Mouse (Mus musculus) kidney, adult 11 months (tissue): ENCODE results near the gene Eloa.

Experiments
- DNase-seq: peaks from one replicate; pipeline ENCODE4 v3.0.0; 2022

Gene Eloa

GRCm38 (mm10) chr4:135976146-135976545 lies 45.4 kb downstream of the Eloa start:
- no peak for DNase-seq

- DNase-seq = no peak
Observed at GRCm38 (mm10) chr4:135972911-135973811, 48.4 kb downstream of the Eloa start.

GRCm38 (mm10) chr4:135972556-135972906 lies 49.0 kb downstream of the Eloa start, which contains the start of gene Lypla2:
Gene Lypla2, minus strand, starts transcription at chr4:135972626.
- peak; percentile 83 for DNase-seq

- DNase-seq = no peak
Observed at GRCm38 (mm10) chr4:135971805-135972555, 49.6 kb downstream of the Eloa start.

GRCm38 (mm10) chr4:135970585-135970984 lies 51.0 kb downstream of the Eloa start:
- DNase-seq = no peak

- DNase-seq = no peak
Observed at GRCm38 (mm10) chr4:135969070-135969750, 52.4 kb downstream of the Eloa start.

- no peak for DNase-seq
Observed at GRCm38 (mm10) chr4:135968271-135968869, 53.2 kb downstream of the Eloa start.

GRCm38 (mm10) chr4:135967086-135967760 lies 54.3 kb downstream of the Eloa start:
- DNase-seq = no peak

GRCm38 (mm10) chr4:135966283-135966682 lies 55.3 kb downstream of the Eloa start:
- DNase-seq = no peak

- no peak for DNase-seq
Observed at GRCm38 (mm10) chr4:135965113-135965512, 56.5 kb downstream of the Eloa start.

- peak; percentile 87 for DNase-seq
Observed at GRCm38 (mm10) chr4:135964426-135964825, 57.1 kb downstream of the Eloa start.

- DNase-seq = peak; percentile 93
Observed at GRCm38 (mm10) chr4:135963457-135964193, 57.9 kb downstream of the Eloa start, which contains the start of gene Gale. Gene Gale, plus strand, starts transcription at chr4:135963727.

- DNase-seq = no peak
Observed at GRCm38 (mm10) chr4:135962946-135963345, 58.6 kb downstream of the Eloa start.

- DNase-seq = no peak
Observed at GRCm38 (mm10) chr4:135962198-135962597, 59.4 kb downstream of the Eloa start.

- peak; percentile 22 for DNase-seq
Observed at GRCm38 (mm10) chr4:135961709-135962108, 59.9 kb downstream of the Eloa start.

GRCm38 (mm10) chr4:135960717-135961116 lies 60.8 kb downstream of the Eloa start:
- DNase-seq = peak; percentile 74

- peak; percentile 90 for DNase-seq
Observed at GRCm38 (mm10) chr4:135958354-135958753, 63.2 kb downstream of the Eloa start.

- DNase-seq = no peak
Observed at GRCm38 (mm10) chr4:135955886-135956285, 65.7 kb downstream of the Eloa start.

- DNase-seq = peak; percentile 48
Observed at GRCm38 (mm10) chr4:135954241-135954640, 67.3 kb downstream of the Eloa start.
